Mouse (Mus musculus) thymus, postnatal 14 days (tissue): ENCODE measurements around the gene Mettl16.

Experiments used
- DNase-seq: peaks from one replicate; pipeline ENCODE4 v3.0.0; 2021

Mettl16 gene

DNA sequence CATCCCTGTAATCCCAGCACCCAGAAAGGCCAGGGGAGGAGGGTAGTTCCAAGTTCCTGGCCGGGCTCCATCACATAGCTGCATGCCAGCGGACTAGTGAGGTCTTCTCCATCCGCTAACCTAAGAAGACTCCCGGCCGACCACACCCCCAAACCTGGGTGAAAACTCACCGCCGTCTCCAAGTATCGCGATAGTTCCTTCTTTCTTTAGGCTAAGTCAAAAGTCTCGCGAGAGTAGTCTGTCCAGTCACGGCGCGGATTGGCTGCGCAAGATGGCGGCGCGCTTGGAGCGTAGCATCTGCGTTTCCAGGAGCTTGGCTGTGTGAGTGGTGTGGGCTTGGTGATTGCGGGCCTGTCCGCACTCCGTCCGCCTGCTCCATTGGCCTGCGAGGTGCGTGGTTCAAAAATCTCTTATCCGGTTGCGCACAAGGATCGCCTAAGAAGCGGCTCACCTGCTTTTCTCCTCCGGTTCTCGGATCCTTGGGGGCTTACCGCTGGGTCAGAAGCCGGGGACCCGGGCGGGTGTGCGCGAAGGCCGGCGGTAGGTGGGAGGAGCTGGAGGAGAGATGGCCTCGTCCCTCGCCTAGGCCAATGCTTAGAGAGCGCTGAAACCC, at the start of gene Mettl16:
Gene Mettl16, plus strand, starts transcription at position 236 of the 613 bp plus-strand sequence.
- DNase-seq: peak; percentile 94

DNA sequence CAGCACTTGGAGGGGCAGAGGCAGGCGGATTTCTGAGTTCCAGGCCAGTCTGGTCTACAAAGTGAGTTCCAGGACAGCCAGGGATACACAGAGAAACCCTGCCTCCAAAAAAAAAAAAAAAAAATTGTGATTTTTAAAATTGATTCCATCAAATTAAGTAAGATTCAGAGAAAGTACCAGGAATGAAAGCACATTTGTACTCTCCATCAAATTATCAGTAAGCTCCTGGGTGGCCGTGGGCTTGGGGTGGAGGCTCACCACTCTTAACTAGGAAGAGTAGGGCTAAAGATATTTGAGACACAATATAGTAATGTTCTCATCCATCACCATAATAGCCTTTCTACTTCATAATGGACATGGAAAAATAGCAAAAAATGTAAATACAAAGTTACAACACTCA, 49.5 kb upstream of the Mettl16 start:
- DNase-seq: no peak

DNA sequence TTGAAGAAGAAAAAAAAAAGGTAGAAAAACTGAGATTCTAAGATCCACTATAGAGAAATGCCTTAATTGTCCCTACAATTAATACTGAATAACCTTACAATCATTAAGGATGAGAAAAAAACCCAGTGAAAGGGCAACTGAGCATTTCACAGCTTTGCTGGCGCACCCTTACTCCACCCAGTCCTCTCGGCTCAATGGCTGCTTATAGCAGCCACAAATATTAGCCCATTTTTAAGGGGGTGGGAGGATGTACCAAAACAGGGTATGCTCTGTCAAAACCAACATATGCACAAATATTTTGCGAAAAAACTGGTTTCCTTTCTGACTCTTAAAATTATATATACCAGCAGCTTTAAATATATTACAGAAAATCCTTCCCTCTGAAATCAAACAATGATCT, 48.7 kb upstream of the Mettl16 start:
- no peak for DNase-seq

DNA sequence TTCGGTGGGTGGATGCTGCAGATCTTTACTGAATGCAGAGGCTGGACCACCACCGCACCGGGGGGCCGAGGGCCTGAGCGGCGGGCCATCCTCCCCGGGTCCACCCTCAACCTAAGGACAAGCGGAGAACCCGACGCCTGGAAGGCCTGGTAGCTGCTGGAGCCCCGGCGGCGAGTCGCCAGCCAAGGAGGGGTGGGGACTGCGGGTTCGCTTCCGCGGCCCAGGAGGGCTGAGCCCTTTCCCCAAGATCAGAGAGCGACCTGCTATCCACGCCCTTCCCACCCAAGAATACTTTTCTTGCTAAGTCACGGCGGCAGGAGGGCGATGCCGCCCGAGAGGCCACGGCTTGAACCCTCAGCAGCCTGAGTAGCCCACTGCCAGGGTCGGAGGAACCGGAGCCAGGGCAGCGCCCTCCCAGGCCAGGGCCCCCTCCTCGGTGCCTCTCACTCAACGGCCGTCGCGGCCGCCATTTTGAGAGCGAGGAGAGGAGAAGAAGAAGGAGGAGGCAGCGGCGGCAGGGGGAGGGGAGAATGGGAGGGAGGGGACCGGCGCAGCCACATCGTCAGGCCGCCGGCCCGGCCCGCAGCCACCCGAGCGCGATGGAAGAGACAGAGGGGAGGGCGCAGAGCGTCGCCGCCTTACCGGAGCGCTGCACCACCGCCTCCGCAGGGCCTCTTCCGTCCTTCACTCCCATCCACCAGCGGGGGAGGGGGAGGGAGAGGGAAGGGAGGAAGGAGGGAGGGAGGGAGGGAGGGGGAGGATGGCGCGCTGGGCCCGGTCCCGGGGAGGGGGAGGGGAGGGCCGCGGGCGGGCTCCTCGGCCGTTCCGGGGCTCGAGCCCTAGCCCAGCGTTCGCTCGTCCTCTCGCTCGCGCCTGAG, 47.0 kb upstream of the Mettl16 start:
- peak; percentile 89 for DNase-seq

DNA sequence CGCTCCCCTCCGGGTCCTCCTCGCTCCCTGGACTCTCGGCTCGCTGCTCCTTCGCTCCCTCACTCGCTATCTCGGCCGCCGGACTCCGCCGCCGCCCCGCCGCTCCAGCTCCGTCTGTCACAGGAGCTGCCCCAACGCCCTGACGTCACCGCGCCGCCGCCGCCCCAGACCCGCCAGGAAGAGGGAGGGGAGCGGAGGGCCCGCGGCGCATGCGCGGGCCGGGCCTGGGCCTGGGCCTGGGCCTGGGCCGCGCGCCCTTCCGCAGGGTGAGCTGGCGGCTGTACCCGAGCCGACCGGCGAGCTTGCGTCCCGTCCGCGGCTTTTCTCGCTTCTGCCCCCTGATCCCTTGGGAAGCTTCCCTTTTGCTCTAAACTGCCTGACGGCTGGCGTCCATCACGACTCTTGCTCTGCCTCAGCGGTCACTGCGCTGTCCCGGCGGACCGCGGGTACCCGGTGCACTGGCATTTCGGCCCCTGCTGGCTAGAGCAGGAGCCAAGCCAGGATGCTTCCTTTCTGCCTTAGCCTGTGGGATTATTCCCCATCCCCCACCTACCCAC, 46.3 kb upstream of the Mettl16 start, which contains the start of gene Pafah1b1:
Gene Pafah1b1, minus strand, starts transcription at position 436 of the 557 bp plus-strand sequence.
- peak; percentile 98 for DNase-seq

DNA sequence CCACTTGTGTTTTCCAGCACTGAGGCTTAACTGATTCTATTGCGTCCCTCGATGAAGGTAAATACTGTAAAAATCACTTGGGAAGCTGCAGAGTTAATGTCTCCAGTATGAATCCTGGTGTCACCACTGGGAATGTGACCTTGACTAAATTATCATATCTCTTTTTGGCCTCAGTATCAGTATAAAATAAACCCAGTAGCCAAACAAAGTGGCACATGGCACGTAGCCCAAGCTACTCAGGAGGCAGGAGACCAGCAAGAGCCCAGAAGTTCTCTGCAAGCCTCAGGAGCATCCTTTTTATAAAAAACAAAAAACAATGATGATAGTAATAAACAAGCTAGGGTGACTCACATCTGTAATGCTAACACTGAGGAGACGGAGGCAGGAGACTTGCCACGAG, 45.4 kb upstream of the Mettl16 start:
- no peak for DNase-seq

DNA sequence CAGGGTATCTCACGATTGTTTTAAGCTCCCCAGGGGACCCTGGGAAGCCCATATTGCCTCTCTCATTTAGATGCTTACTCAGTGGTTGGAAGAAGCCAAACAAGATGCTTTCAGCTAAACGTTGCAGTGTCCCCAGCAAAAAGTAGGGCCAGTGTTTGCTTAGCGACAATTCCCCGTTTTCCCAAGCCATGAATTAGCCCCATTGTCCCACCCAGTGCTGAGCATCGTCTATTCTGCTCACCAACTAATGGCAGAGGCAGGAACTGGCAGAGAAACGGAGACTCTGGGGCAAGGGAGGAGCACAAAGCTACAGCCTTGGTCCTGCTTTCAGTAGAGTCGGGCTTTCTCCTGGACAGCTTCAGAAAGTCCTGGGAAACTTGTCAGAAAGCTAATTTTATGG, 35.7 kb upstream of the Mettl16 start:
- DNase-seq: no peak

DNA sequence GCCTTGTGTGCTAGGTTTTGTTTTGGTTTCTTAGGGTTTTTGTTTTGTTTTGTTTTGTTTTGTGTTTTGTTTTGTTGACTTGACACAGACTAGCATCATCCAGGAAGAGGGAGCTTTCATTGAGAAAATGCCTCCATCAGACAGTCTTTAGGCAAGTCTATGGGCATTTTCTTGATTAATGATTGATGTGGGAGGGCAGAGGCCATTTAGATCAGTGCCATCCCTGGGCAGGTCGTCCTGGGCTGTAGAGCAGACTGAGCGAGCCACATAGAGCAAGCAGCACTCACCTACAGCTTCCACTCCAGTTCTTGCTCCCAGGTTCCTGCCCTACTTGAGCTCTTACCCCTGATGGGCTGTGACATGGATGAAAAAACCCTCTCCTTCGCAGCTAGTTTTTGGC, 32.8 kb upstream of the Mettl16 start:
- DNase-seq: no peak

DNA sequence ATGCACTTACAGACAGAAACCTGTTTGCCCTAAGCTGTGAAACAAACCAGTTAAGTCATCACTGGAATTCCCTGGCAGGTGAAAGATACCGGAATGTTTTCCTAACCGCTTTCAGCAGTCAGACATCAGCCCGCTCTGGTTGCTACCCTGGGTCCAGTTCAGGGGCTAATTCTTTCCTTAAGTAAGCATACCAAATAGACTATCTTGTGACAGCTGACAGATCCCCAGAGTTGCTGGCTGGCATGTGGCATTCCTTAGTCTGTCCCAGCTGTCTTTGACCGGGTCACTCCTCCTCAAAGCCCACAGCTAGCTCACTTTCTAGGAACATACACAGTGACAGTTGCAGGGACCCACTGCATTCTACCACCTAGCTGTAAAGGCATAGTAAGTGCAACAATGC, 22.6 kb upstream of the Mettl16 start:
- DNase-seq: no peak

DNA sequence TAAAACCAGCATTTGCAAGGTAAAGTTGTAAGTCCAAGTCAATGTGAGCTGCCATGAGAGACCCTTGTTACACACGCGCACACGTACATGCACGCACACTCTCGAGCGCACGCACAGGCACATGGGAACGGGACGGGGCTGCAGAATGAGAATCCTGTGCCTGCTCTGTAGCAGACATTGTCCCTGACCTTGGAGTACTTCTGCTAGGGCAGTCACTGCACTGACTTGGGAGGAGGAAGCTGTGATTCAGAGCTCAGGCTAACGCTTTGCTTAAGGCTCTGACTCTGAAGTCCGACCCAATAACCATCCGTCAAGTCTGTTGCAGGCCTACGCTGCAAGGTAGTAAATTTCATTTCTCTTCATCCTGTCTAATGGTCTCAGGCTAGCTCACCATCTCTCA, 21.4 kb upstream of the Mettl16 start:
- no peak for DNase-seq

DNA sequence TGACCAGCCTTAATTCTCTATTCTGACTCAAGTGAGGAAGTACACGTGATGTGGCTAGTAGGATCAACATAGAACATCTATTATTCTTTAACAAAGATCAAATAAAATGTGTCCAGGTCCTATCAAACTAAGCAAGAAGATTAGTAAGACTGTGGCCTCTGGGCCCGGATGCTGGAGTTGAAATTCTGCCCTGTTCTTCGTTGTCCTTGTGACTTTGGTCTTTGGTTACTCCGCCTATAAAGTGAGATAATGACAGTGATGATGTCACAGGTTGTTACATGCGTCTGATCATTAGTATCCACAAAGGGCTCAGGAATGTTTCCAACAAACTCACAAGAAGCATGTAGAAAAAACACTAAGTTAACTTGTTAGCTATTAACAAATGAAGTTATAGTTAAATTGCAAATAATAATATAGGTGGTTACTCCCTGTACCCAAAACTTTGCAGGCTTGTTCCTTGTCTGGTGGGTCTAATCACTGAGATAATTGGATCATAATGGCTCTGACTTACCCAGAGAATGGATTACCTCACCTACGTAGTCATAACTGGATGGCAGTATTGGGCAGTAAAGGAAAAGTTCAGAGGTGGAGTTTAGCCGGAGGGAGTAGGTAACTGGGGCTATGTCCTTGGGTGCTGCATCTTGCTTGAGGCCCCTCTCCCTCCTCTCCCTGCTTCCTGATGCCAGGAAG, 19.8 kb upstream of the Mettl16 start:
- no peak for DNase-seq

DNA sequence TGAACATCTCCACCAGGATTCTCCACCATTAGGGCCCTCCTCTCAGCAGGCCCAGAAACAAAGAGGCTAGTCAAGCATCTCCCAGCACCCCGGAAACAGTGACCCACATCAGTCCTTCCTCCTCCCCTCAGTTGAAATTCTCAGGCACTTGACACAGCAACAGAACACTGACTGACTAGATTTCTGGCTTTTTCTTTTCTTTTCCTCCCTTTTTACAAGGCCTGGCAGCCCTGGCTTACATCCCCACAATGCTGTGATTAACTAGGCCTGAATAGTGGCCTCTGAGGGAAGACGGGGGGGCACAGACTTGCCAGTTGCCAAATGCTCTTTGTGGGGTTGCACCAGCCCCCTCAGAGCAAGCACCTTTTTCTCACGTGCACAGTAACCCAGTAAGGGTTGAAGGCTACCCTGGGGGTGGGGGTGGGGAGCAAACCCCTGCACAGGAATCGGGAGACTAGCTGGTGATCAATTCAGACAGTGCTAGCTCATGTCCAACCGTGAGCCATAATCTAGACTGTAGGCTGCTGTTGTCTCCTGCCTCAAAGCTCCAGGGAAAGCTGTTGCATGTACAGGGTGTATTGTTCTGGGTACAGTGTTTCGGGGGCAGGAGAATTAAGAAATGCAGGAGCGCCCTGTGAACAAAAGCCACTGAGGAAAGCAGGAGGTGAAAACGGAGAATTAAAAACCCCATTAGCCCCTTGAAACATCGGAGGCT, 19.1 kb upstream of the Mettl16 start:
- DNase-seq: no peak

DNA sequence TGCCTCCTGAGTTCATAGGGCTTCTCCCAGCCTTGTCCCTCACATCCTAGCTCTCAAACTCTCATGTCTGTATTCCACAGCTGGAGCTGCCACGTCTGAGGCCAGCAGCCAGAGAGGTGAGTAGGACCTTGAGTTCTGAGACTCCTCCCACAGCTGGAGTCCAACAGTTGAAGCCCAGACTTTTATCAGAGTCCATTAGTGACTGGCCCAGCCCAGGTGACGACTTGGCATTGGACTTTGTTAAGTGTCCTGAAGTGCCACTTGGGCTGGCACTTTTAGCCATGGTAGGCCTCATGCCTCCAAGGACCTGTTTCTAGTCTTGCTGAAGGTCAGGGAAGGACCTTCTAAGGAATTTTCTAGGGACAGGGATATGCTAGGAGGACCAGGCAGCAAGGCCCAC, 14.0 kb upstream of the Mettl16 start:
- DNase-seq: no peak

DNA sequence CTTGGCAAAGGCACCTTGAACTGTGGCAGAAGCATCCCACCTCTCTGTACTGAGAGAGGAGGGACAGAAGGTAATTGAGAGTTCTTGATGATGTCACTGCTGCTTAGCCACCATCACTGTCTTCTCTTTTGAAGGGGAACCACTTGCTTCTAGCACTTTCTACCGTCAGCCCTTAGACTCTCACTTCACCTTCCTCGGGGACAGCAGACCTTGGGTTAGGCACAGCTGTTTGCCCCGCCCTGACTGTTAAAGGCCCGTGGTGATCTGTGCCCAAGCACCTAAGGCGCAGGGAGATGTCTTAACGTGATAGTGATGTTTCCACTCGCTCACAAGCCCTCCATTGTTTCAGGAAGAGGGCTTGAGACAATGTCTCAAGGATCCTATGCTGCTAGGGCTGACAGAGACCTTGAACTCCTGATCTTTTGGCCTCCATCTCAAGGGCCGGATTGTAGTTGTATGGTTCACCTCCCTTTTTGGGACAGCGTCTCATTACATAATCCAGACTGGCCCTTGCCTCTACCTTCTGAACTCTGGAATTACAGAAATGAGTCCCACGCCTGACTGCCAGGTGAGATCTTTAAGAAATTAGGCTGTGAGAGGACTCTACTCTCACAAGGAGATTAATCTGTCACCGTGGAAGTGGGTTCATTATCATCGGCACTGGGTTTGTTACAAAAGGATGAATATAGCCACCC, 9.5 kb upstream of the Mettl16 start:
- DNase-seq: no peak

DNA sequence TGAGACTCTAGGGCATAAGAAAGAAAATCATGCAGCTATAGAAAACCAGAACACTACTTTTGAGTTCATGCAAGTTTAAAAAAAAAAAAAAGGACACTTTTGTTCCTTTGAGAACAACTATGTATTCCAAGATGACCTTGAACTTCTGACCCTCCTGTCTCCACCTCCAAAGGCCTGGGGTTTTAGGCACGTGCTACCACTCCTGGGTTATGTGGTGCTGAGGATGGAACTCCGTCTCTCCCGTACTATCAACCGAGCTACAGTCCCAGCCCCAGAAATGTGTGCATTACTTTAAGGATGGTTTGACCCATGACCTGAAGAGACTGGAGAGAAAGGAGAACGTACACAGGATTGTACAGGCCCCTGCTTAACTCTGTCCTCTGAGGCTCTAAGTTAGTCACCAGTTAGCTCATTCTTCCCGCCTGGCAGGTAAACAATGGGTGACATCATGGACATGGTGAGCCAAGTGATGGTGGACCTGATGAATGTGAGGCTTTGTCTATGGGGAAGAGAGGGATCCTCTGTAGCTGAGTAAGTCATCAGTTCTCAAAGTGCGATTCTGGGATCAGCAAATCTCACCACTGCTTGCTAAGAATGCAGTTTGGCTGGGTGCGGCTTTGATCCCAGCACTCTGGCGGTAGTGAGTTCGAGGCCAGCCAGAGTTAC, 6.5 kb upstream of the Mettl16 start:
- DNase-seq: no peak

DNA sequence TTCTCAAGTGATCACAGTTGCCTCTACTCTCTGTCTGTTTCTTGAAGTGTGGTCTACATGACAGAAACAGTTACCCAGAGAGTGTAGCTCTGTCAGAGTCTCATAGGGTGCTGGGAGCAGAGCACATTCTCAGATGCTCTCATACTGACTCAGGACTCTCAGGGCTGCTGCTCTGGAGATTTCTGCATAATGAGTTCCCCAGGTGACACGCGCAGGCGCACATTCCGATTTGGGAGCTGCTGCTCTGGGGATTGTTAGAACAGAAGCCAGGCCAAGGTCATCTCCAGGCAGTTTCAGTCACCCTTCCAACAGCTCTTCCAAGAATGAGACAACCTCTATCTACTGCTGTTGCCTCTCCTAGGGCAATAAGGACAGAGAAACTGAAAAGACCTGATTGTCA, 3.2 kb upstream of the Mettl16 start:
- DNase-seq: no peak

DNA sequence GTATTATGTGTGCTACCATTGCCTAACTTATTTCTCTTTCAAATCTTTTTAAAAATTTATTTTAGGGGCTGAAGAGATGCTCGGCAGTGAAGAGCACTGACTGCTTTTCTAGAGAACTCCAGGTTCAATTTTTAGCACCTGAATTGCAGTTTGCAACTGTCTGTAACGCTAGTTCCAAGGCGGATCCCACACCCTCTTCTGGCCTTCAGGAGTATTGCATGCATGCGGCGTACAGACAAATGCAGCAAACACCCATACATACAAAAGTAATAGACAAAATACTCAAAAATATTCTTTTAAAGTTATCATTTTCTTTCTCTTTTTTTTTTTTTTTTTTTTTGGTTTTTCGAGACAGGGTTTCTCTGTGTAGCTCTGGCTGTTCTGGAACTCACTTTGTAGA, 2.6 kb upstream of the Mettl16 start:
- DNase-seq: peak; percentile 68

DNA sequence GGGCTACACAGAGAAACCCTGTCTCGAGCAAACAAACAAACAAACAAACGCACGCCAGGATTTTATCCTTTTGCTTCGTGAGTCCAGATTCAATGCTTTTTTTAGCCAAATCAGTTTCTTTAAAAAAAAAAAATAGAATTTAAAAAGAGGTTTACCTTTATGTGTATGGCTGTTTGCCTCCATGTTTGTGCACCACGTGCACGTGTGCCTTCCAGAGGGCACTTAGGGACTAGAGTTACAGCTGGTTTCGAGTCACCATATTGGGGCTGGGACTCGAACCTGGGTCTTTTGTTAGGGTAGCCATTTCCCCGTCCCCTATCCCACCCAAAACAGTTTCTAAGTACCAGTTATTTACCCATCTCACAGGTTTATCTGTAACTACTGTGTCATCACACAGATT, 593 bp upstream of the Mettl16 start:
- peak; percentile 7 for DNase-seq

DNA sequence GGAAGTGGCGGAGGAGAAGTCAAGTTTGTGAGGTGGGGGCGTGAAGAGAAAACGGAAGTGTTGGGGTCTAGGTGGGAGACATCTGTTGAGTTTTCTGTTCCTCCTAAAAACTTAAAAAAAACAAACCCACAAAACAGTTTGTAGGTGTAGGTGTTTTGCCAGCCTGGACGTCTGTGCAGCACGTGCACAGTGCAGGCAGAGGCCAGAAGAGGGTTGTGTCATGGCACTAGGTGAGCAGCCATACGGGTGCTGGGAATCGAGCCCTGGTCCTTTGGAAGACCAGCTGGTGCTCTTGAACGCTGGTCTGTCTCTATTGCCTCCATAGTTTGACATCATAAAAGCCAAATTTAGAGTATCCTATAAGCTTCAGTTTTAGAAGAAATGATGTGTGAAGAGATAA, 604 bp downstream of the Mettl16 start:
- DNase-seq: no peak

DNA sequence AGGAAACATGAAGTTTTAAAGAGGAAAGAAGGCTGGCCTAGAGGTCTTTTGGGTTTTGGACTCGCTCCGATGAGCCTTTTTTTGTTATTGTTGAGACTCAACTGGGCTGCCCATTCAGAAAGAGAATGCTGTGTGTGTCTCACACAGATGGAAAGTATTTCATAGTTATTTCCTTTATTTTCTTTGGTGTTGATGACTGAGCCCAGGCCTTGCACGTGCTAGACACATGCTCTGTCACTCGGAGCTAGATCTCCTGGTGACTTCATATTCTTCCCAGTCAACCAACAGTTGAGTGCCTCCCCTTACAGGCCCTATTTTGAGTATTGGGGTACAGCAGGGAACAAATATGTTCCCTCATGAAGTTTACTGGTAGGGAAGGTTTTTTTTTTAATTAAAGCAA, 1.0 kb downstream of the Mettl16 start:
- DNase-seq: no peak

DNA sequence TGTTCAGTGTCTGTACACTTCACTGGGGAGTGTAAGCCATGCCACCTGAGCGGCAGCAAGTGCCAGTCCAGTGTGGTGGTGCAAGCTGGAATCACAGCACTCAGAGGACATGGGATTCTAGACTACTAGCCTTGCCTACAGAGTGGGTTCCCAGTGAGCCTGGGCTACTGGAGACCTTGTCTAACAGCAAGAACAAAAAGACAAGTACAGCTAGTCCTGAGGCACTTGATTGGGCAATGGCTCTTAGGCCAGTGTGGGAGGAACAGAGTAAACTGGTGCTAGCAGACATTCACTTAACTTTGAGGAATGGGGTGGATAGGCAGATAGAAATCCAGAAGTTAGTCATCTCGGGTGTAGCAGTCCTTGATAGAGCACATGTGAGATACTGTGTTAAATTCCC, 1.8 kb downstream of the Mettl16 start:
- no peak for DNase-seq

DNA sequence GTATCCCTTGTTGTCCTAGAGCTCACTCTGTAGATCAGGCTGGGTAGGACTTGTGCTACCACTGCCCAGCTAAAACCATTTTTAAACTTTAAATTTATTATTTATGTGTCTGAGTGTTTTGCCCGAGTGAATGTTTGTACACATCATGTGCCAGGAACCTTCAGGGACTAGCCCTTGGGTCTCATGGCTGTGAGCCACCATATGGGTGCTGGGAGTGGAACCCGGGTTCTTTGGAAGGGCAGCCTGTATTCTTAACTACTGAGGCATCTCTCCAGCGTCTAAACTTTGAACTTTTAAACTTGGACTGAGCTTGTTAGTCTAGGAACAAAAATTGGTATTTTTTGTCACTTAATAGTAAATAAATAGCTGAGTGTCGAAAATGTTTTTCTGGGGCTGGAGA, 22.2 kb downstream of the Mettl16 start:
- DNase-seq: no peak
